Mouse (Mus musculus) spleen, adult 2 months (tissue): ENCODE data around the gene Tcp1.

Experiments used
- CTCF ChIP-seq: fragments of 200-500 bp; IDR thresholded peaks from 2 replicates; pipeline ENCODE4 v1.5.1; 2011; ENCODE audit warnings: mild to moderate bottlenecking, inconsistent platforms; ENCODE audit not compliant: insufficient read depth, insufficient read length, insufficient replicate concordance; ENCODE audit errors: extremely low read depth
- POLR2A ChIP-seq: fragments of 200-500 bp; IDR thresholded peaks from 2 replicates; pipeline ENCODE4 v1.6.1; 2011; ENCODE audit warnings: low read depth, low read length, inconsistent platforms

- TF ChIP-seq POLR2A: no peak
- no peak for TF ChIP-seq CTCF
Observed at GRCm38 (mm10) chr17:12973851-12974250, 58.4 kb downstream of the Tcp1 start.
